Mouse (Mus musculus) brain, embryonic 14.5 days (tissue): ENCODE data around the gene St8sia1.

Experiments used
- CTCF ChIP-seq: fragments of 200-500 bp; IDR thresholded peaks from 2 replicates; pipeline ENCODE4 v1.5.1; 2012; ENCODE audit warnings: inconsistent platforms, mild to moderate bottlenecking, moderate library complexity, borderline replicate concordance; ENCODE audit not compliant: insufficient read depth, insufficient read length; ENCODE audit errors: extremely low read depth
- POLR2A ChIP-seq: fragments of 200-500 bp; IDR thresholded peaks from 2 replicates; pipeline ENCODE4 v1.6.1; 2012; ENCODE audit warnings: mild to moderate bottlenecking, inconsistent platforms, borderline replicate concordance; ENCODE audit not compliant: poor library complexity, insufficient read depth, insufficient read length, severe bottlenecking; ENCODE audit errors: extremely low read depth

- no peak for TF ChIP-seq CTCF
- no peak for TF ChIP-seq POLR2A
Observed at GRCm38 (mm10) chr6:142910721-142911120, 53.5 kb downstream of the St8sia1 start.
